Mouse (Mus musculus) cerebellum, adult 2 months (tissue): ENCODE measurements around the gene Jmy. TPM values are rescaled to one million over a fixed set of nuclear protein-coding genes. Genes with fewer than 3 reads are reported as not detected.
A peak's percentile ranks its signal among the peaks of the same experiment; 100 is the strongest.

Experiments
- DNase-seq, 2 experiments: peaks; one replicate each; pipeline ENCODE4 v3.0.0; 2021
- H3K27ac ChIP-seq: fragments of 200-500 bp; 2 replicates; pipeline ENCODE4 v1.5.1; 2012; ENCODE audit warnings: low read length, control low read depth, inconsistent platforms; ENCODE audit not compliant: insufficient read depth
- H3K27me3 ChIP-seq: fragments of 200-500 bp; 2 replicates; pipeline ENCODE4 v1.6.1; 2012; ENCODE audit warnings: inconsistent platforms, mild to moderate bottlenecking, low read length, moderate library complexity; ENCODE audit not compliant: control insufficient read depth, insufficient read depth
- H3K4me1 ChIP-seq: fragments of 200-500 bp; 2 replicates; pipeline ENCODE4 v1.6.1; 2011; ENCODE audit warnings: low read length; ENCODE audit not compliant: control insufficient read depth, insufficient read depth
- H3K4me3 ChIP-seq: fragments of 200-500 bp; replicated peaks from 2 replicates; pipeline ENCODE3; 2011; ENCODE audit warnings: mild to moderate bottlenecking, low read depth, low read length, control low read depth; ENCODE audit not compliant: insufficient read depth
- CTCF ChIP-seq: fragments of 200-500 bp; IDR thresholded peaks from 2 replicates; pipeline ENCODE4 v1.5.1; 2011; ENCODE audit warnings: low read depth, mild to moderate bottlenecking, control low read depth, low read length, moderate library complexity, borderline replicate concordance; ENCODE audit not compliant: insufficient read depth
- POLR2A ChIP-seq: fragments of 200-500 bp; IDR thresholded peaks from 2 replicates; pipeline ENCODE4 v1.6.1; 2011; ENCODE audit warnings: low read length, control low read depth, borderline replicate concordance; ENCODE audit not compliant: insufficient read depth
- WGBS: fragments of 180-500 bp; shearing (Covaris S2); methylation state at CpG from one replicate; pipeline ENCODE4 v1.1.7; 2018; 5-methylcytosine and 5-hydroxymethylcytosine counted together
- polyA plus RNA-seq: library from polyadenylated mRNA; depleted of rRNA; stranded (reverse); fragments of >200 nt; gene quantifications from 2 replicates; pipeline ENCODE4 v1.2.3, GENCODE M21; 2012; rRNA removed

The Jmy gene
- polyA plus RNA-seq, result 16.7 and 17.6 TPM in 2 replicates

DNA sequence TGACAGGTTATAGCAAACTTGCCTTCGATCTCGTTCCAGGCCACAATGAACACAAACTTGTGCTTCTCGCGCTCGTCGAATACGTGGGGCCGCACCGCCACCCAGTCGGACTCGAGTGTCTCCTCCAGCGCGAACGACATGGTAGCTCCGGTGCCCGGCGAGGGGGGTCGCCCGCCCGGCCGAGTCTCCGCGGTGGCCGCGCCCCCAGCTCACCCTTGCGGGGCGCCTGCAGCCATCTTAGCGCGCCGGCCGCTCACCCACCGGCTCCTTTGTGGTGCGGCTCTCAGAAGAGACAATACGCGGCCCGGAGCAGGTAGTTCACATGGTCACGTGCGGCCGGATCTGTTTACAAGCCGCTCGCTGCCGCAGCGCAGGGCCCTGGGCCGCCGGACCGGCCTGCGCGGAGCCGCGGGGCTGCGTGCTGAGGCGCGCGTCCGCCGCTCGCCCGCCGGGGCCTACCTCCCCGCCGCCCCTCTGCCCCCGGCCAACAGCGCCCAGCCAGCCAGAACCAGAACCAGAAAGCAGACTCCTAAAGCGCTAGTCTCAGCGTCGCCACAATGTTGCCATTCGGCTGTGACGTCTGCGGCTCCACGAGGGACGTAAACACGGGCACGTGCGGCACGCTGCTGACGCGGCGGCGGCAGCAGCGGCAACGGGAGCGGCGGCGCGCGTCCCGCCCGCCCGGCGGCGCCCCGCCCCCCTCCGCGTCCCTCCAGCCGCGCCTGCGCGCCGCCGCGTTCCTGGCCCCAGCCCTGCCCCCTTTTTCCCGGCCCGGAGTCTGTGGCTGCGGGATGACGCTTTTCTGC is at the start of gene Jmy:
TSS of gene Jmy (minus strand) at position 642 of the 806 bp plus-strand sequence.
- Histone ChIP-seq H3K4me3 (peak within 1 kb of the TSS; percentile 96), H3K27ac (peak within 1 kb of the TSS; percentile 97), H3K27me3 (no peaks in the 10 kb centered on the region), H3K4me1 (peaks cover 2% of the 10 kb centered on the region; the same call in 1 of the 2 replicates)
- TF ChIP-seq CTCF (no peak), POLR2A (peak; percentile 73; the same call in 1 of the 2 replicates)
- under 1% methylated on average over 102 of the region's 105 CpGs for WGBS
- peak; percentile 86 to 90 for DNase-seq

DNA sequence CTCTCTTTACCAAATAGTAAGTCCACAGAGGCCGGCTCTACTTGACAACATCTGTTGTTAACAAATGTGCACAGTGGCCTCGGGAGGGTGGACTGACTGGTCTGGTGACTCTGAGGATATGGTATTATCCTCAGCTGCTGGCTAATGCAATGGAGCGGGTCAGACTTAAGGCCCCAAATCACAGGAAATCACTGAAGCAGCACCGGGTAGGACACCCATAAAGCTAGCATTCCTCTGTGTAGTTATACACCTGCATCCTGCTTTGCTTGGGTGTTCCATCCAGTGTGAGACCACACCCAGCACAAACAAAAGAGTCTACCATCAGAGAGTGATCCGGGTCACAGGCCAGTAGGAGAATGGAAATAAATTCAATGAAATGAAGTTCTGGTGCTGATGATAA is 48.0 kb upstream of the Jmy start:
- peaks cover 5% of the 10 kb centered on the region; the same call in 1 of the 2 replicates for H3K4me1 ChIP-seq
- 87% methylated on average over 5 of the region's 5 CpGs for WGBS
- no peak for DNase-seq
- H3K27me3 ChIP-seq, result no peaks in the 10 kb centered on the region
- TF ChIP-seq POLR2A (no peak), CTCF (no peak)
- no peak overlapping the region for H3K27ac ChIP-seq
- no peak overlapping the region for H3K4me3 ChIP-seq

DNA sequence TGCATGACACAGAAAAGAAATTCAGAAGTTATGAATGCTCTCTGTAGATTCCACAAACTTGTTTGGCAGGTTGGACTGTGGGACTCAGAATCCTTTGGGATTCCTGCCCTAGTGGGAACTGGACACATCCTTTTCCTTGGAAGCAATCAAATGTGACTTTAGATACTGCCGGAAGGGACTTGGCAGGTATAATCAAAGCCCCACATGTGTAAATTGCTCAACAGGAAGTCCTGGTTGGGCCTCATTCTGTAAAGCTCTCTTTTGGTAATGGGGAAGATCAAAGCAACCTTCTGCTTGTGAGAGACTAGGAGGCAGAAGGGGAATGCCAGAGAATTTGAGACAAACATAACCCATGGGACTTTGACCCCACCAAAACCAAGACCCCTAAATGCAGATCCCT is 46.4 kb upstream of the Jmy start:
- Histone ChIP-seq H3K4me3 (no peak overlapping the region), H3K27me3 (no peaks in the 10 kb centered on the region), H3K4me1 (peaks cover 5% of the 10 kb centered on the region; the same call in 1 of the 2 replicates), H3K27ac (no peak overlapping the region)
- 47% methylated on average over 1 of the region's 1 CpGs for WGBS
- TF ChIP-seq POLR2A (no peak), CTCF (no peak)
- no peak for DNase-seq

DNA sequence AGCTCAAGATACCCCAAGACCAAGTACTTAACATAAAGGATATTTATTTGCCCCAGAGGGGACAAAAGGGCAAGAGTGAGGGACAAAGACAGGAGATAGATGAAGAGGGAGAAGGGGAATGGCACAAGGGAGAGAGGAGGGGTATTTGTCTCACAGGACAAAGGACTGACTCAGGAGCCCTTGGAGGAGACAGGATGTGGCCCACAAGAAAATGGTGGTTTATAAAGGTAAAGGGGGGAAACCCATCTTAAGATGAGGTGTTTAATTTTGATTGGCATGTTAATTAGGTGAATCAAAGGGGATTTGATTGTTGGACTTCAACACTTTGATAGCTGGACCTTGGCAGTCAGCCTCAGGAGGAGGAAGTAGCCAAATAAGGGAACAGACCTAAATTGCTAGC is 44.7 kb upstream of the Jmy start:
- no peaks in the 10 kb centered on the region for H3K27me3 ChIP-seq
- peaks cover 4% of the 10 kb centered on the region; the same call in 1 of the 2 replicates for H3K4me1 ChIP-seq
- DNase-seq, result no peak
- no peak overlapping the region for H3K27ac ChIP-seq
- no peak for TF ChIP-seq POLR2A
- TF ChIP-seq CTCF, result no peak
- no peak overlapping the region for H3K4me3 ChIP-seq

DNA sequence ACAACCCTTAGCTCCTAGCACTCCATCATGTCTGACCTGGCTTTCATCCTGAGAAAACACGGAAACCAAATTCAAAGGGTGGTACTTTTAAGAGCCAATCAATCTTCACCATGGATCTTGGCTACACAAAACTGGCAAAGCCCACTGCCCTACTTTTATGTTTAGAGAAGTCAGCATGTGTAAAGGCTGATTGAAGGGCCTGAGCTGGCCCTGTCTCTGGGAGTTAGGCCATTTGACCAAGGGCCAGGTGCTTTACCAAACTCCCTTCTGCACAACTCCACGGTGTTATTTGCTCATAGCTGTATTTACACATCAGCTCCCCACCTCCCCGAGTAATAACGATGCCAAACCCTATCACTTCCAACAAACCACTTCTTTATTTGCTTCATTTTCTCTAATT is 39.7 kb upstream of the Jmy start:
- WGBS, result 39% methylated on average over 4 of the region's 4 CpGs
- no peak for DNase-seq

DNA sequence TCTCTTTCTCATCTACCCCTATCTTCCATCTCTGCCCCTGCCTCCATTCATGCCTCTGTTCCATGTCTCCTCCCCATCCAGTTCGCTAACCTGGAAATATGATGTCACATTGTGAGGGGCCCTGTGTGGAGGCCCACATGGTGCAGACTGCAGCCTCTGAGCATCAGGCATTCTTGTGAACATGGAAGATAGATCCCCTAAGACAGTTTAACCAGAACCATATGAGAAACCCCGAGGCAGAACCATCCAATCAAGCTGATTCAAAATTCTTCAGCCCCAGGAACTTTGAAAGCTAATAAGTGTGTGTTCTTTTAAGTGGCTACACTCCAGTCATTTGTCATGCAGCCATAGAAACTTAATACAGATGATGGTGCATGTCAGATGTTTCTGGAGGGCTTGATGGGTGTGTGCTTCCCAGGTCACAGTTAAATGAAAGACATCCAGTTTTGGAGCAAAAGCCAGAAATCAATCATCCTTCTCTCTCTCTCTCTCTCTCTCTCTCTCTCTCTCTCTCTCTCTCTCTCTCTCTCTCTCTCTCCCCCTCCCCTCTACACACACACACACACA is 19.2 kb upstream of the Jmy start:
- DNase-seq, result no peak
- 77% methylated on average over 2 of the region's 2 CpGs for WGBS
- no peaks in the 10 kb centered on the region for H3K27me3 ChIP-seq
- H3K27ac ChIP-seq, result no peak overlapping the region
- no peaks in the 10 kb centered on the region for H3K4me1 ChIP-seq
- no peak overlapping the region for H3K4me3 ChIP-seq
- no peak for TF ChIP-seq CTCF
- TF ChIP-seq POLR2A, result no peak

More for the DNA sequence above, 39.7 kb upstream of the Jmy start:
- no peak overlapping the region for H3K27ac ChIP-seq
- H3K4me1 ChIP-seq, result peaks cover 8% of the 10 kb centered on the region; the same call in 1 of the 2 replicates
- TF ChIP-seq CTCF, result no peak
- TF ChIP-seq POLR2A, result no peak
- H3K4me3 ChIP-seq, result no peak overlapping the region
- H3K27me3 ChIP-seq, result no peaks in the 10 kb centered on the region

DNA sequence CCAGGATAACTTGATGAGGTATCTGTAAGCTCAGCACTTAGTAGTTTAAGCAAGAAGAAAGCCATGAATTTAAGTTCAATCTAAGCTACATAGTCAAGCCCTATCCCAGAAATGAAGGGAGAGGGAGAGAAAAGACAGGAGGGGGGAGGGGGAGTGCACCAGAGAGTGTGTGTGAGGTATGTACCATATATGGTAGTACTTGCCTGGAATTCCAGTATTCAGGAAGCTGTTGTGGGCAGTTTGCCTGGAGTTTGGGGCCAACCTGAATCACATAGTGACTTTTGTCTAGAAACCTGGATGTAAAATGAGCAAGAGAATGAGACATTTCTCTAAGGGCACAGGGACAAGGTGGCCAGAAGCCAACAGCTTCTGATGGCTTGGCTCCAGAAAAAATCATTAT is 17.6 kb upstream of the Jmy start:
- no peaks in the 10 kb centered on the region for H3K4me1 ChIP-seq
- TF ChIP-seq CTCF, result no peak
- TF ChIP-seq POLR2A, result no peak
- no peak overlapping the region for H3K27ac ChIP-seq
- no peak overlapping the region for H3K4me3 ChIP-seq
- no peaks in the 10 kb centered on the region for H3K27me3 ChIP-seq
- DNase-seq, result no peak
